Mouse (Mus musculus): ENCODE results near the gene P3h4.

P3h4 gene

DNA sequence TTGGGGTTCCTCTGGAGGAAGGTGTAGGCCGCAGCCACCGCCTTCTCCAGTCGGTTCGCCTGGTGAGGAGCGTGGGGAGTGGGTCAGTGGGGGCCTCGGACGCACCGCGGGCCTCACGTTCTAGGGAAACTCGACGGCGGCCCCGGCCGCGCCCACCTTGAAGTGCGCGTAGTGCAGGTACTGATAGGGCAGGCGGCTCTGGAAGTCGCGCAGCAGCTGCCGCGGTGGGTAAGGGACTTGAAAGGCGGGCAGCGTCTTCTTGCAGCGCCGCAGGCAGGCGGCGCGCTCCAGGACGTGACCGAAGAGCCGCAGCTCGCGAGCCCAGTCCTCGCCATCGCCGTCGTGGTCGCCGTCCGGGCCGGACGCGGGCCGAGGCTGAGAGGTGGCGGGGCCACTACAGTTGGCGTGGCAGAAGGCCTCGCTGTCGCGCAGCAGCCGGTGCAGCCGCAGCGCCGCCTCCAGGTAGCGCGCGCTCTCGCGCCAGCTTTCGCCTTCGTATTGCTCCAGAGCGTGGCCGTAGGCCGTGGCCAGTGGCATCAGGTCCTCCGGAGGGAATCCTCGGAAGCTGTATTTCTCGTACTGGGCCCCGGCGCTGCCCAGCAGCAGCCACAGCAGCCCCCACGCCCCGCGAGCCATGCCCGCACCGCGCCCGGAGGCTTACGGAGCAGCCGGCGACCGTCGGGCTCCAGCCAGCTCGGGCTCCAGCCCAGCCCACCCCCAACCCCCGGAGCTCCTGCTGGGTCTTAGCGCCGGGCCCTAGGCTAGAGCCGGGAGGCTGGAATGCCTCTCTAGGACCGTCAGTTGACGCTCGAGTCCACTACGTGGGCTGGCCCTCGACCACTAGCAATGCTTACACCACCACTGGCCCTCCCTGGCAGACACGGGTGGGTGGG, at the start of gene P3h4:
Gene P3h4 (minus strand): TSS at position 816 of the 893 bp plus-strand sequence.
- DNase-seq (ENCODE audit: low spot score in 2 of 2), result peak; percentile 75 to 79

DNA sequence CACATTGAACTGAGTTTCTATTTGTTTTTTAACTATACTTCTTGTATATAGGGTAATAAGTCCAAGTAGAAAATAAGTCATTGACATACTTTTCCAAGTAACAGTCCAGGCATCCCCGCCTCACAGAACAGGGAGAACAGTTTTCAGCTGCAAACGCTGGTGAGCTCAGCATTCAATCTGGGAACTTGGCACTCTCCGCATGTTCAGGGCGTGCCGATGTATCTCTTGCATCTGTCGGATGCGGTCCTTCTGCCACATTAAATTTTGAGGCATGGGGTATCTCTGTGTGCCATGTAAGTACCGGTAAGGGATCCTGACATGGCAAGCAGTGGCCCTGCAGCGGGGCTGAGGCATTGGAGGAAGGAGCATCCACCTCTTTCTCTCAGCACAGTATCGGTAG, 48.1 kb upstream of the P3h4 start:
- no peak for DNase-seq (ENCODE audit: low spot score in 2 of 2)

DNA sequence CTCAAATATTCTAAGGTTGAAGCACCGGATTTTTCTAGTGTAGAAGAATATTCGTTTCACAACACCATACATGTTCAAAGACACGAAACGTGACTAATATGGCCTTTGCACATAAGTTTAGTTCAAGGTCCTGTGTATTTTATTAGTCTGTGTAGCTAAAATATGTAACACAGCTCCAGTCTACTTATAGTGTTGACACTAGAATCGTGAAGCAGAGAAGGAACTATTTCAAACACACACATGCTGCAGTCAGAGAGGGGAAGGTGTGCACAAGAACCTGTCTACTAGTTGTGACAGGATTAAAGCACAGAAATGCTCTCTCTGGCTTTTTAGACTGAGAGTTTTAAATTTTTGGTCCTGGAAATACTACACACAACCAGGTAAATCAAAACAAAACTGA, 43.1 kb upstream of the P3h4 start:
- no peak for DNase-seq (ENCODE audit: low spot score in 2 of 2)

DNA sequence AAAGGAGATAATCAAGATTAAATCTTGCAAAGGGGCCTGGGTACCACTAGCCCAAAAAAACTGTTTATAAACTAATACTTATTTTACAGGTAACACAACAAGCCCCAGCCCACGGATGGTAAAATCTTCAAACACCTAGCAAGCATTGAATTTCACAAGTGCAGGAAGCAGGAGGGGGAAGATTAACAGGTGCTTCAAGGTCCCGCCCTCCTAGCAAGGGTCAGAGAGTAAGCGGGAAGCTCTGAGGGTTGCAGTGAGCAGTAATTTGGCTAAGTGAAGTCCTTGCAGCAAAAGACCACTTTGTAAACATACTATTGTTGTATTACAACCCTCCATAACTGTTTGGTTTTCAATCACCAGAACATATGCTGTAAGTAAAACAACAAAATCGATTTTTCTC, 42.6 kb upstream of the P3h4 start:
- no peak for DNase-seq (ENCODE audit: low spot score in 2 of 2)

DNA sequence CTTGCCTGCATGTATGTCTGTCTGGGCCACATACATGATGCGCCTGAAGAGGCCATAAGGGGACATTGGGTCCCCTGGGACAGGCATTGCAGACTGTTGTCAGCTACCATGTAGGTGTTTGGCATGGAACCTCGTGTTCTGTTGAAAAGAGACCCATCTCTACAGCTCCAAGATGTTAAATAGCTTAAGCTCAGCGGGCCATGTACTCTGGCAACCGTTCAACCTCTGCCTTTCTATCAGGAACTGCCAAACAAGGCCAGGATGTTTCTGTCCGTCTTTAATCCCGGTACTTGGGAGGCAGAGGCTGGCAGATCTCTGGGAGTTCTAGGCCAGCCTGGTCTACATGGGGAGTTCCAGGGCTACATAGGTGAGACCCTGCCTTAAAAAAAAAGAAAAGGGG, 28.0 kb upstream of the P3h4 start:
- DNase-seq (ENCODE audit: low spot score in 2 of 2), result no peak

DNA sequence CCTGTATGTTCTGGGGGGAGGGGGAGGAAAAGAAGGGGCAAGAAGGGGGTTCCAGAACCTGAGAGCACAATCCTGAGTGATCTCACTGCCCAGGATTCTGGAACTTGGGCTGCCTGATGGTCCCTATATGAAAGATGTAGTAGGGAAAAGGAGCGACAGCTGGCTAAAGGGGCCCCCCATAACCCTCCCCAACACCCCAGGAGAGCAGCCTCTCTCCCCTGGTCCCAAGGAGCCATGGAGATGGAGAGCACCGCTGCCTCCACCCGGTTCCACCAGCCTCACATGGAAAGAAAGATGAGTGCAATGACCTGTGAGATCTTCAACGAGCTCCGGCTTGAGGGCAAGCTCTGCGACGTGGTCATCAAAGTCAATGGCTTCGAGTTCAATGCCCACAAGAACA, 27.2 kb upstream of the P3h4 start, which contains the start of the genes Nt5c3b and Klhl10:
Gene Nt5c3b (minus strand): TSS at position 12 of the 400 bp plus-strand sequence.
Gene Klhl10 (plus strand): TSS at position 121 of the 400 bp plus-strand sequence.
- no peak for DNase-seq (ENCODE audit: low spot score in 2 of 2)

DNA sequence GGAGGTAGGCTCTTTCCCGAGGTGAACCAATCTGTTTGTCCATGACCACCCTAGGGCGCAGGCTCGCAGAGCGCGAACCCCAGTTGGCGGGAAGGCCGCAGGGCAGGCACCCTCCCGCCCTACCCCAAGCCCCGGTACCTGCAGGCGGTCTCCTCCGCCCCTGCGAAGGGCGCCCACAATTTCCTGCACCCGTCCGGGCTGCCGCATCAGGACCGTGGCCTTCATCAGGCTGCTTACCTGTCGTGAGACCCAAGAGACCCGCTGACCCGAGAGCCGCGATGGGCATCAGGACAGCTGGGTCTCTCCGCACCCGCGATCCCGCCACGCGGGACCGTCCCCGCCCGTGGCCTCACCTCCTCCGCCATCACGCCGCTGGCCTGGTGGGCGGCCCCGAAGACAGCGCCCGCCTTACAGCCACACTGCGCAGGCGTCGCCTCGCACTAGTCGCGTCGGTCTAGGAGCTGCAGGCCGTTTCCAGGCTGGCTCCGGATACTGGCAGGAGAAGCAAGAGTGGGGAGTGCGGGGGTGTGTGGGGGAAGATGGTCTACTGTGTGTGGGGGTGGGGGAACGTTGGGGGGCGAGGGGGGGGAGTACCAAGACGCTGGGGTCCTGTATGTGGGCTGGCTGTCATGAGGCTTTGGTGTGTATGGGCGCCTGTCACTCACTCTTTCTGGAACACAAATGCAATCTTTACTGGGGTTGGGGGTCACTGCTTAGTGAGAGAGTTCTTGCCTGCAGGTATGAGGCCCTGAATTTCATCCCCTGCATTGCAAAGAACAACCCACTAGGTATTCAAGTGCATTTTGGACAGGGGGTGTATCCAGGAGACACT, 26.3 kb upstream of the P3h4 start:
- peak; percentile 76 to 86 for DNase-seq (ENCODE audit: low spot score in 2 of 2)

DNA sequence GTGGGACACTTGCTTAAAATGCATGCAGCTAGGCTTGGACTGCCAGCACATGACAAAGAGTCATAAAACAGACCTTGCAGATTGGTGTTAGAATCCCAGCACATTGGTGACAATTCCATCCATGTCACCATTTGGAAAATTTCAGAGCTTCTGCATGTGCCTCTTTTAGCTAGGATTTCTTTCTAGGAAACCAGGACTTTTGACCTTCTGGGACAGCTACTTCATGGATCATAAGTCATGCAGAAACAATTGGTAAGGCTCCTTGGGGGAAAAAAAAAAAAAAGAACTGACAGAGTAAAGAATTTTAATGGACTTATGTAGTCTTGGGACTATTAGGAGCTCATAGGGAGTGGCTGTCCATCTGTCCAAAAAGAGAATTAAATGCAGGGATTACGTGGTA, 23.3 kb upstream of the P3h4 start:
- no peak for DNase-seq (ENCODE audit: low spot score in 2 of 2)

DNA sequence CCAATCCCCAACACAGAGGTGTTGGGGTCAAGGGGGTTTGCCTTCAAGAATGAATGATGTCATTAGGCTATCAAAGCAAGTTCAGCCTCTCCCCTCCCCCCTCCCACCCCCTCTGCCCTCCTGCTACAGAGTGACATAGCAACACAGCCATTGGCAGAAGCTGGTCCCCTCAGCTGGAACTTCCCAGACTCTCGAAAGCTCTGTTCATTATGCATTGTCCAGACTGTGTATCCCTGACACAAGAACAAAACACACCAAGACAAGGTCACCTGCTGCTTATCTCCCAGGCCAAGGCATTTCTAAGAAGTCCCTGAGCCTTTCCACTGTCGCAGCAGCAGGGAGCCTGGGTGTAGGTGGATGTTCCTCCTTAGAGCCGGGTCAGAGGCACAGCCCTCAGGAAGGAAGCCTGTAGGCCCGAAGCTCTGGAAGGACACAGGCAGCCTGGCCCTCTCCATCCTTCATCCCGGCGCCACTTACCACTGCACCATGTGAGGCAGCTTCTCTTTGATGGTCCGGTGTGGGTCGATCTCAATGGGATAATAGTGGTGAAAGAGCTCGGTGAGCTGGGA, 21.1 kb upstream of the P3h4 start:
- no peak for DNase-seq (ENCODE audit: low spot score in 2 of 2)

DNA sequence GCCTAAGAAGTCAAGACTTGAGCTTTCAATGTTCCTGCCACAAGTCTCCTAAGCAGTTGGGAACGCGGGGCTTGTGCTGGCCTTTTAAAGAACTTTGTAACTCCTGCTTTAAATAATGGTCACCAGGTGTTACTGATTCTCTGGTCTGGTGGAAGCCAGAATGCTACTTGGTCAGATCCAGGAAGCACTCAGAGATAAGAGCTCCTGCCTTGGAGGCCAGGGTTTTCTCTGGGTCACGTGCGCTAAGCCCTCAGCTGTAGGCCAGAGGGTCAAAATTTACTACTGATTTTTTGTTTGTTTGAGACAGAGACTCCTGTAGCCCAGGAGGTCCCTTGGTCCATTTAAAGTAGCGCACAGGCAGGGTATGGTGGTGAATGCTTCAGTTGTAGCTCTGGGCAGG, 17.4 kb upstream of the P3h4 start:
- no peak for DNase-seq (ENCODE audit: low spot score in 2 of 2)

DNA sequence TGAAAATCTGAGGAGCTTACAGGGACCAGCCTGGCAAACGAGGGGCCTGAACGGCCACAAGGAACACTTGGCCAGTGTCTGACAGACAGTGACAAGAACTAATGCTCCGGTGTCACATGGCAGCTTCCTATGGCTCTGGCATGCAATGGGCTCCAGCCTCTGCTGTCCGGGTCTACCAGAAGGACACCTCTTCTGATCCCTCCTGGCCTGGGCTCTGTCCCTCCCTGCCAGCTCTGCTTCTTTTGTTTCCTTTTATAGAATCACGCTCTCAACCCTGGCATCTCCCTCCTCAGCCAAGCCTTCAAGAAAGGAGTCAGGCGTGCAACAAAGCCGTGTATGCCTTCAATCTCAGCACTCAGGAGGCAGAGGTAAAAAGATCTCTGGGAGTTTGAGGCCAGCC, 15.4 kb upstream of the P3h4 start:
- no peak for DNase-seq (ENCODE audit: low spot score in 2 of 2)

DNA sequence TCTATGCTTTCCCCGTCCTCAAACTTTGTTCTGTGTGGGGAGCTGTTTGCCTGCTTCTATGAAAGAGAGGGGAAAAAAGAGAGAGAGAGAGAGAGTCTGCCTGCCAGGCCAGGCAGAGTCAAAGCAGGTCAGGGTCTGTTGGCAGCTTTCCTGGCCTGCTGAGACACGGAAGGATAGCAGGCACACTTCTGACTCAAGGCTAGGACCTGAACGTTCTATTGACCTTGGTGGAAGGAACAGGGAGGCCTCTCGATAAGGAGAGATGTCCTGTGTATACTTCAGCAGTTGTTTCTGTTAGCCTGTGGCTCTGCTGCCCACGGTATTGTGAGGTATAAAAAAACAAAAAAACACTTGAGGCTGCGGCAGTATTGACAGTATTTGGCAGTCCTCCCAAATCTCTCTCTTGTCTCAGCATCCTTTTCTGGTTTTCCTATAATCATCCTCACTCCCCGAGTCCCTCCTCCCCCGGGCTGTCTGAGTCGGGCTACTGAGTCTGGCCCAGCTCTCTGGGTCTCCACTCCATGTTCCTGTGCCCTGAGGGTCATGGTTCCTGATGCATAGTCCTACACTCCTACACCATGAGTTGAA, 14.1 kb upstream of the P3h4 start:
- DNase-seq (ENCODE audit: low spot score in 2 of 2), result no peak

DNA sequence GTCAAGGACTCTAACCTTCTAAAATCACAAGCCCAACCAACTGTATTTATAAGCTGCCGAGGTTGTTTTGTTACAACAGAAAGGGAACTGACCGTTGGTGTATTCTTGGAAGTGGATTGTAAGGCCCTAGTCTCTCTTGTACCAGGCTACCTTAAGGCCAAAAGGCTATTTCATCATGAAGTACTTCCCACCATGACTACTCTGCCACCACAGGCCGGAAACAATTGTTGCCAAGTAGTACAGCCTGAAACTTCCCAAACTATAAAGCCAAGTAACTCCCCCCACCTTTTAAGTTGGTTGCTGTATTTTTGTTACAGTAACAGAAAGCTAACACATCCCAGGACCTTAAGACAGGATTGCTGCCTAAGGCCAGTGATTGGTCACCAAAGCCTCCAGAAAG, 12.2 kb upstream of the P3h4 start:
- DNase-seq (ENCODE audit: low spot score in 2 of 2), result no peak

DNA sequence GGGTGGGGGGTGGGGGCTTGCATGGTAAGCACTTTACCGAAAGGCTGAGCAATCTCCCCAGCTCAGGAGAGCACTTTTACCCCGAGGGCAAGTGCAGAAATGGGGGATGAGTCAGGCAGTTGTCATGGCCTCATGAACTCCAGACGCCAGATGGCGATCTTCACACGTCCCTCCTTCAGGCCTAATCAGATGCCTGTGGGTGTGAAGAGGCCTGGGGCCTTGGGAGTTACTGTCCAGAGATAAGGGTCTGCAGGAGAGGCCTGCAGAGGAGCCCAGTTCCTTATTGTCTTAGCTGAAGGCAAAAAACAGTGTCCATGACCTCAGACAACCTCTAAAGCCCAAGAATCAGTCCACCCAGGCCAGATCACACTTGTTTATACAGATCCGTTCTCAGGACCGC, 11.2 kb upstream of the P3h4 start:
- peak; percentile 64 to 81 for DNase-seq (ENCODE audit: low spot score in 2 of 2)

DNA sequence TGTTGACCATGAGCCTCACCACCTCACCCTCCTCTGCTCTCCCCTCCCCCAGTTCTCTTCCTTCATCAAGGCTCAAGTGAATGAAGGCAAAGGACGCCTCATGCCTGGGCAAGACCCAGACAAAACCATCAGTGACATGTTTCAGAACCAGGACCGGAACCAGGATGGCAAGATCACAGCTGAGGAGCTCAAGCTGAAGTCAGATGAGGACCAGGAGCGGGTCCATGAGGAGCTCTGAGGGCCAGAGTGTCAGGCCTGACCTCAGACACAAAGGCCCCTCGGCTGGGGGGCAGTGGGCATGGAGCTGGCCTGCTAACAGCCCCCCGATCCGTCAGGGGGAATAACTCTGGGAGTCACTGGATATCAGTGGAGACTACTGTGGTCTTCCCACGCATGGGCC, 9.2 kb upstream of the P3h4 start:
- DNase-seq (ENCODE audit: low spot score in 2 of 2), result no peak

DNA sequence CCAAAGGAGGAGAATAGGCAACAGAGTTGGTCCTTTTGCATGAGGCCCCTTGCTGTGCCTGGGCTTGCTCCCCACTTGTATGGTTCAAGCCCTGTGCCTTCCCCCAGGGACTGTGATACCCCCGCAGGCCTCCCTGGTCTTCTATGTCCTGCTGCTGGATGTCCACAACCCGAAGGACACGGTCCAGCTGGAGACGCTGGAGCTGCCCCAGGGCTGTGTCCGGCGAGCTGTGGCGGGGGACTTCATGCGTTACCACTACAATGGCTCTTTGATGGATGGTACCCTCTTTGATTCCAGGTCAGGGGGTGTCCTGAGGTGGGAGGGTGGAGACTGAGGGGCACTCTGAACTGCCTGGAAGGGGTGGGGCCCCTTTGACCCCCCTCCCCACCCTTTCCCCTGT, 6.9 kb upstream of the P3h4 start:
- no peak for DNase-seq (ENCODE audit: low spot score in 2 of 2)

DNA sequence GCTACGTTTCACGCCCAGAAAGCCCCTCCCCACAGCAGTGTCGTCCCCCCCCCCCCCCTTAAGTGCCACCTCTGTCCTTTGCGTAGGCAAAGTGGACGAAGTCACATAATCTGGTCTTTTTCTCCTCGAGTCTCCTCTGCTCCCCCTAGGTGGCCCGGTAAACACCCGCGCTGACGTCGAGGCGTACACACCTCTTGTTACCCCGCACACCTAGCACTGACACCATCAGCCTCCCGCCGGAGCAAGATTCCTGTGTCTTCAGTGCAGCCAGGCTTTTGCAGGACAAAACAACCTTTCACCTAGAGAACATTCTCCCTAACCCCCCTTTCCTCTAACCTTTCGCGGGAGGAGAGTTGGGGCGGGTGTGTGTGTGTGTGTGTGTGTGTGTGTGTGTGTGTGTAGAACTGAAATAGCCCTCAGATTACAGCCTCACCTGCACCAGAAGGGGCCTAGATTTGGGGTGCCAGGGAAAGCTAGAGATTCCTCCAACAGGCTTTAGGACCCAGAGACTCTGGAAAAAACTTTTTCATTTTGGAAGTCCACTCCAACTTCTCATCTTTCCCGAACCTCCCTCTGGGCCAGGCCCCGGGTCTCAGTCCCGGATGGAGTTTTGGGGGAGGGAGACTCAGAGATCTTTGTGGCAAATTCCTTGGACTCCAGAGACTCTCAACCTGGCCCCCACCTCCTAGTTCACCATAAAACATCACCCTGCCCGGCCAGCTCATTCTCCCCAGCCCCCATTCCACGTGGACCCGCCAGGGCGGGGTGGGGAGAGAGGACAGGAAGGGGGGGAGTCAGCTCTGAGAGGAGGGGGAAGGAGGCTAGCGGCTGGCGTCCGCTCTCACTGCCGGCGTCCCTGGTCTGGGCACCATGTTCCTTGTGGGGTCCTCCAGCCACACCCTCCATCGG, 532 bp upstream of the P3h4 start, which contains the start of gene Fkbp10:
Gene Fkbp10 (plus strand): TSS at position 784 of the 909 bp plus-strand sequence.
- DNase-seq (ENCODE audit: low spot score in 2 of 2), result peak in 1 of 2 experiments; percentile 64

DNA sequence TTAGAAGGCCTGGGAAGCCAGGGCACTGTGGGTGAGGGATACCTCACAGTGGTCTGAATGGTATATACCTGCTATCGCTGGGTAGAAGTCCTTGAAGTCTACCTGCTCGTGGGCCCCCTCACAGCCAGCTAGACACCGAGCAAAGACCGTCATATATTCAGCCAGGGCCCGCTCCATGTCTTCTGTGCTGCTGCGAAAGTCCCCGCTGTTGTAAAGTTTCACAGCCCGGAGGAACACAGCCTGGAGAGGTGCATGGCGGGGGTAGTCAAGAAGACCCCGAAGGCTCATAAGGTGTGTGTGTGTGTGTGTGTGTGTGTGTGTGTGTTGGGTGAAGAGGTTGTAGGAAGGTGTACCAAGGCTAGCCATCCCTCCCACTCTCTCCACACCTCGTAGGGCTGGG, 1.1 kb downstream of the P3h4 start:
- DNase-seq (ENCODE audit: low spot score in 2 of 2), result no peak

DNA sequence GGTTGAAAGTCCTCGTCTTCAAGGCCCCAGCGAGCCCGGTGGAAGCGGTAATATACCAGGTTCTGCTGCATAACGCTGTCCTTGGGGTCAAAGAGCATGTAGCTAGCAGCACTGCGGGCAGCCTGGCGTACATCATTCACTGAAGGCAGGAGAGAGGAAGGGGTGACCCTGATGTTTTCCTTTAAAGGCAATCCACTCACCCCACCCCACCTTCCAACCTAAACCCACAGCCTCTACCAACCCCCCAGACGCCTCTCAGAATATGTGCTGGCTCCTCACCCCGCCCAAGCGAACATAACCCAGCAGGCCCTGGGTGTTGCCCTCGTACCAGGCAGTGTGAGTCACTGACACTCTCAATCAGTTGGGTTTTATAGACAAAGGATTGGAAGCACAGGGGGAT, 2.9 kb downstream of the P3h4 start:
- no peak for DNase-seq (ENCODE audit: low spot score in 2 of 2)

DNA sequence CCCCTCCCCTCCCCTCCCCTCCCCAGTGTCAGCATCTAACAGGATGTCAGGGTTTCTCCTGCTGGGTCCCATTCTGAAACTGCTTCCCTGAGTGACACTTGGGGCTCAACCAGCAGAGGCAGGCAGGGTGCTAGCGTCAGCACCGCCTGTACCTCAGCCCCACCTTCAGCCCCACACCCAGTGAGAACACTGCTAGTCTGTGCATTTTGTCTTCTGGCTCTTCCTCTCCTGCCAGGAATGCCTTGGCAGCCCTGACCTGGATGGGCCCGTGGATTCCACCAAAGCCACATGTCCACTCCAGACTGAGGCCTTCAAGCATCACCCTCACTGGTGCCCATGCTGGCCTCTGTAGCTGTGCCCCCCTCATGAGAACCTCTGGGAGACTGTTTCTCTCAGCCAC, 5.0 kb downstream of the P3h4 start:
- DNase-seq (ENCODE audit: low spot score in 2 of 2), result no peak

All from urinary bladder, postnatal 36 days (tissue).